Mouse (Mus musculus): ENCODE measurements around the gene Spata7. TPM values are rescaled to one million over a fixed set of nuclear protein-coding genes. Genes with fewer than 3 reads are reported as not detected.
A peak's percentile ranks its signal among the peaks of the same experiment; 100 is the strongest.

Spata7 gene
- total RNA-seq, 2 experiments from 2014 or later, result 37.9 to 38.5 TPM

- DNase-seq (ENCODE audit: extremely low spot score in 1 of 2, low spot score in 2 of 2), result peak; percentile 57 to 65
- intact Hi-C loops (cut with DNase I), result no loop called here
These were observed 40.3 kb downstream of the Spata7 start for GRCm38 (mm10) chr12:98668132-98668814.

GRCm38 (mm10) chr12:98669086-98669485 is 41.1 kb downstream of the Spata7 start:
- intact Hi-C loops (cut with DNase I), result no loop called here
- DNase-seq (ENCODE audit: extremely low spot score in 1 of 2, low spot score in 2 of 2), result no peak

- intact Hi-C loops (cut with DNase I), result no loop called here
- DNase-seq (ENCODE audit: extremely low spot score in 1 of 2, low spot score in 2 of 2), result no peak
These were observed 41.9 kb downstream of the Spata7 start for GRCm38 (mm10) chr12:98669864-98670263.

- intact Hi-C loops (cut with DNase I), result no loop called here
- DNase-seq (ENCODE audit: extremely low spot score in 1 of 2, low spot score in 2 of 2), result no peak
These were observed 42.5 kb downstream of the Spata7 start for GRCm38 (mm10) chr12:98670429-98670828.

GRCm38 (mm10) chr12:98673879-98674278 is 45.9 kb downstream of the Spata7 start:
- no peak for DNase-seq (ENCODE audit: extremely low spot score in 1 of 2, low spot score in 2 of 2)
- intact Hi-C loops (cut with DNase I), result no loop called here

- peak; percentile 70 to 85 for DNase-seq (ENCODE audit: extremely low spot score in 1 of 2, low spot score in 2 of 2)
- intact Hi-C loops (cut with DNase I), result loop anchor here (5.0 kb wide), 1 partner anchor 73 kb away; the partner anchor contains the start of gene Zc3h14
These were observed 46.7 kb downstream of the Spata7 start for GRCm38 (mm10) chr12:98674627-98675143.

- intact Hi-C loops (cut with DNase I), result loop anchor here (5.0 kb wide), 1 partner anchor 70 kb away; the partner anchor contains the start of gene Zc3h14
- DNase-seq (ENCODE audit: extremely low spot score in 1 of 2, low spot score in 2 of 2), result no peak
These were observed 48.9 kb downstream of the Spata7 start for GRCm38 (mm10) chr12:98676861-98677260.

GRCm38 (mm10) chr12:98677336-98677735 is 49.4 kb downstream of the Spata7 start:
- no peak for DNase-seq (ENCODE audit: extremely low spot score in 1 of 2, low spot score in 2 of 2)
- intact Hi-C loops (cut with DNase I), result loop anchor here (5.0 kb wide), 1 partner anchor 70 kb away; the partner anchor contains the start of gene Zc3h14

GRCm38 (mm10) chr12:98679906-98680305 is 51.9 kb downstream of the Spata7 start:
- intact Hi-C loops (cut with DNase I), result loop anchor here (5.0 kb wide), 1 partner anchor 67 kb away; the partner anchor contains the start of gene Zc3h14
- no peak for DNase-seq (ENCODE audit: extremely low spot score in 1 of 2, low spot score in 2 of 2)

GRCm38 (mm10) chr12:98682196-98682595 is 54.2 kb downstream of the Spata7 start:
- intact Hi-C loops (cut with DNase I), result no loop called here
- DNase-seq (ENCODE audit: extremely low spot score in 1 of 2, low spot score in 2 of 2), result no peak

- intact Hi-C loops (cut with DNase I), result no loop called here
- DNase-seq (ENCODE audit: extremely low spot score in 1 of 2, low spot score in 2 of 2), result no peak
These were observed 55.2 kb downstream of the Spata7 start for GRCm38 (mm10) chr12:98683171-98683570.

GRCm38 (mm10) chr12:98683574-98683973 is 55.6 kb downstream of the Spata7 start:
- intact Hi-C loops (cut with DNase I), result no loop called here
- DNase-seq (ENCODE audit: extremely low spot score in 1 of 2, low spot score in 2 of 2), result no peak

- intact Hi-C loops (cut with DNase I), result no loop called here
- no peak for DNase-seq (ENCODE audit: extremely low spot score in 1 of 2, low spot score in 2 of 2)
These were observed 62.3 kb downstream of the Spata7 start for GRCm38 (mm10) chr12:98690230-98690629.

GRCm38 (mm10) chr12:98697202-98697601 is 69.2 kb downstream of the Spata7 start:
- intact Hi-C loops (cut with DNase I), result no loop called here

GRCm38 (mm10) chr12:98701564-98701963 is 73.6 kb downstream of the Spata7 start:
- no peak for DNase-seq (ENCODE audit: extremely low spot score in 1 of 2, low spot score in 2 of 2)

More at GRCm38 (mm10) chr12:98697202-98697601, 69.2 kb downstream of the Spata7 start:
- no peak for DNase-seq (ENCODE audit: extremely low spot score in 1 of 2, low spot score in 2 of 2)

GRCm38 (mm10) chr12:98703554-98703953 is 75.6 kb downstream of the Spata7 start:
- no peak for DNase-seq (ENCODE audit: extremely low spot score in 1 of 2, low spot score in 2 of 2)
- intact Hi-C loops (cut with DNase I), result no loop called here

More at GRCm38 (mm10) chr12:98701564-98701963, 73.6 kb downstream of the Spata7 start:
- intact Hi-C loops (cut with DNase I), result no loop called here

- DNase-seq (ENCODE audit: extremely low spot score in 1 of 2, low spot score in 2 of 2), result no peak
- intact Hi-C loops (cut with DNase I), result no loop called here
These were observed 76.0 kb downstream of the Spata7 start for GRCm38 (mm10) chr12:98703961-98704360.

- no peak for DNase-seq (ENCODE audit: extremely low spot score in 1 of 2, low spot score in 2 of 2)
- intact Hi-C loops (cut with DNase I), result no loop called here
These were observed 84.9 kb downstream of the Spata7 start for GRCm38 (mm10) chr12:98712819-98713218.

GRCm38 (mm10) chr12:98713621-98714103 is 85.7 kb downstream of the Spata7 start:
- intact Hi-C loops (cut with DNase I), result no loop called here

GRCm38 (mm10) chr12:98714757-98715156 is 86.8 kb downstream of the Spata7 start:
- no peak for DNase-seq (ENCODE audit: extremely low spot score in 1 of 2, low spot score in 2 of 2)
- intact Hi-C loops (cut with DNase I), result no loop called here

More at GRCm38 (mm10) chr12:98713621-98714103, 85.7 kb downstream of the Spata7 start:
- no peak for DNase-seq (ENCODE audit: extremely low spot score in 1 of 2, low spot score in 2 of 2)
